ENCODE assay signal across 9 mouse cellular contexts in genomic region chr2:155668461-155668860, GRCm38 (mm10). TPM values are rescaled to one million over a fixed set of nuclear protein-coding genes. Genes with fewer than 3 reads are reported as not detected.
DNase-seq lines count a peak whose midpoint lies in the region; ATAC-seq and TF ChIP-seq lines count a peak whose summit lies in the region.
"Had no signal": no experiment of that assay in that cellular context is flagged by ENCODE, and none has a peak within 500 bp of the region (broad histone marks: within the 10 kb centered on the region; RNA-seq: fewer than 3 reads in every experiment).

No protein-coding gene starts in this region.

- no peak overlapping the region for H3K9ac ChIP-seq in heart, adult 2 months (ENCODE audit: low read depth, low read length)
- H3K9ac ChIP-seq in embryonic facial prominence, embryonic 11.5 days (replicated peaks; ENCODE audit: low read length) = no peak overlapping the region
- H3K9ac ChIP-seq: neural tube, embryonic 13.5 days had no signal

- no peak overlapping the region for H3K4me2 ChIP-seq in embryonic facial prominence, embryonic 11.5 days (ENCODE audit: low read depth, low read length)
- H3K4me2 ChIP-seq: neural tube, embryonic 13.5 days had no signal

- 87% methylated on average over 4 of the region's 4 CpGs for WGBS in heart, adult 2 months
- 91% methylated on average over 4 of the region's 4 CpGs for WGBS in thymus, adult 2 months
- 85% methylated on average over 4 of the region's 4 CpGs for WGBS in embryonic facial prominence, embryonic 11.5 days
- WGBS in small intestine, adult 2 months = 85% methylated on average over 4 of the region's 4 CpGs

- TF ChIP-seq EP300 in heart, adult 2 months (IDR thresholded peaks at IDR 0.05; ENCODE audit: insufficient read depth, low read depth, low read length) = no peak

- no peak for DNase-seq in heart, adult 2 months
- DNase-seq in heart, postnatal 25 days (ENCODE audit: low spot score) = no peak
- peak; percentile 60 for DNase-seq in thymus, adult 2 months
- no peak for DNase-seq in thymus, adult 18-20 months
- peak; percentile 54 for DNase-seq in embryonic facial prominence, embryonic 11.5 days (ENCODE audit: low spot score)
- DNase-seq in cerebellum, adult 11 months = no peak

- intact Hi-C loops in heart, adult 2 months (cut with DNase I) = no loop called here
- intact Hi-C loops in heart, postnatal 25 days (cut with DNase I) = no loop called here

- no peaks in the 10 kb centered on the region for H3K9me3 ChIP-seq in embryonic facial prominence, embryonic 11.5 days (replicated peaks; ENCODE audit: control insufficient read depth, low read length)
- H3K9me3 ChIP-seq: neural tube, embryonic 13.5 days had no signal

- H3K4me1 ChIP-seq in heart, adult 2 months (ENCODE audit: control insufficient read depth, insufficient read depth, low read length) = no peaks in the 10 kb centered on the region
- no peaks in the 10 kb centered on the region for H3K4me1 ChIP-seq in thymus, adult 2 months (replicated peaks; ENCODE audit: control insufficient read depth, insufficient read depth, low read length)
- H3K4me1 ChIP-seq in embryonic facial prominence, embryonic 11.5 days (ENCODE audit: control insufficient read depth, insufficient read depth, low read length) = no peaks in the 10 kb centered on the region
- H3K4me1 ChIP-seq in small intestine, adult 2 months (ENCODE audit: control insufficient read depth, insufficient read depth, insufficient read length, low read length) = no peaks in the 10 kb centered on the region

- no peak for TF ChIP-seq POLR2A in heart, adult 2 months (IDR thresholded peaks at IDR 0.05; ENCODE audit: insufficient read depth, low read depth, low read length)
- TF ChIP-seq POLR2A in thymus, adult 2 months (IDR thresholded peaks at IDR 0.05; ENCODE audit: control insufficient read depth, extremely low read depth, insufficient read depth, low read length, poor library complexity) = no peak
- no peak for TF ChIP-seq POLR2A in small intestine, adult 2 months (IDR thresholded peaks at IDR 0.05; ENCODE audit: low read depth, low read length)

- peak; percentile 66 for TF ChIP-seq CTCF in heart, adult 2 months (IDR thresholded peaks at IDR 0.05)
- TF ChIP-seq CTCF in thymus, adult 2 months (IDR thresholded peaks at IDR 0.05; ENCODE audit: borderline replicate concordance, control insufficient read depth, extremely low read depth, insufficient read depth, low read length, poor library complexity) = no peak
- 0 out of 2 replicates have a peak, but pooled peaks have one; percentile 9 for TF ChIP-seq CTCF in small intestine, adult 2 months (IDR thresholded peaks at IDR 0.05; ENCODE audit: extremely low read depth, insufficient read length, insufficient replicate concordance, low read depth, low read length)

- no peak overlapping the region for H3K4me3 ChIP-seq in heart, adult 2 months
- H3K4me3 ChIP-seq in thymus, adult 2 months (ENCODE audit: control insufficient read depth, insufficient read depth, low read length) = no peak overlapping the region
- no peak overlapping the region for H3K4me3 ChIP-seq in embryonic facial prominence, embryonic 11.5 days (ENCODE audit: low read depth, low read length)
- no peak overlapping the region for H3K4me3 ChIP-seq in small intestine, adult 2 months (ENCODE audit: low read depth, low read length)
- H3K4me3 ChIP-seq: neural tube, embryonic 13.5 days had no signal

- no peak overlapping the region for H3K27ac ChIP-seq in heart, adult 2 months
- no peak overlapping the region for H3K27ac ChIP-seq in thymus, adult 2 months (ENCODE audit: control insufficient read depth, insufficient read depth, low read length)
- H3K27ac ChIP-seq in embryonic facial prominence, embryonic 11.5 days (replicated peaks; ENCODE audit: low read depth, low read length) = no peak overlapping the region
- no peak overlapping the region for H3K27ac ChIP-seq in small intestine, adult 2 months (ENCODE audit: insufficient read depth, low read depth, low read length)
- H3K27ac ChIP-seq: neural tube, embryonic 13.5 days had no signal

- ATAC-seq in embryonic facial prominence, embryonic 11.5 days (replicated peaks; ENCODE audit: insufficient number of reproducible peaks, low FRiP score, low TSS enrichment, low read depth) = no peak
- ATAC-seq in activated CD4-positive, CD25-positive, alpha-beta regulatory T cell, adult 4 months = no peak

- peaks cover 3% of the 10 kb centered on the region; the same call in 1 of the 2 replicates for H3K36me3 ChIP-seq in heart, adult 2 months (ENCODE audit: control insufficient read depth, insufficient read depth, low read length)
- peaks cover 68% of the 10 kb centered on the region for H3K36me3 ChIP-seq in thymus, adult 2 months (ENCODE audit: control insufficient read depth, insufficient read depth, low read length)
- peaks cover 8% of the 10 kb centered on the region for H3K36me3 ChIP-seq in embryonic facial prominence, embryonic 11.5 days (replicated peaks; ENCODE audit: control insufficient read depth, insufficient read depth, low read depth, low read length)
- H3K36me3 ChIP-seq in small intestine, adult 2 months (ENCODE audit: control insufficient read depth, insufficient read depth, low read length) = peaks cover 62% of the 10 kb centered on the region

- no peaks in the 10 kb centered on the region for H3K27me3 ChIP-seq in heart, adult 2 months (ENCODE audit: control insufficient read depth, insufficient read depth, low read length)
- H3K27me3 ChIP-seq in thymus, adult 2 months (ENCODE audit: control insufficient read depth, insufficient read depth, low read length) = no peaks in the 10 kb centered on the region
- H3K27me3 ChIP-seq in embryonic facial prominence, embryonic 11.5 days (ENCODE audit: control insufficient read depth, insufficient read depth, low read length) = no peaks in the 10 kb centered on the region
- H3K27me3 ChIP-seq in small intestine, adult 2 months (ENCODE audit: control insufficient read depth, insufficient read depth, low read length) = no peaks in the 10 kb centered on the region
- H3K27me3 ChIP-seq: neural tube, embryonic 13.5 days had no signal

- H3K79me2 ChIP-seq in heart, adult 2 months (replicated peaks; ENCODE audit: control insufficient read depth, insufficient read depth, low read length) = no peaks in the 10 kb centered on the region

RNA-seq across cellular contexts. Expression of gene Trpc4ap, which starts 23.7 kb away (rescaled TPM):
- 10 to 100 TPM; 77.0 to 84.9 TPM for total RNA-seq in heart, adult 2 months (2021)
- 95.6 and 114 TPM in 2 replicates for polyA plus RNA-seq in heart, adult 2 months (2012; rRNA removed)
- total RNA-seq in heart, postnatal 25 days (2021) = 10 to 100 TPM; 82.1 to 82.5 TPM
- polyA plus RNA-seq in thymus, adult 2 months (2012; rRNA removed) = 489 and 518 TPM in 2 replicates
- polyA plus RNA-seq in embryonic facial prominence, embryonic 11.5 days (2014; fragmentation: Nextera tagmentation; extraction: Ambion mirVana) = 143 and 148 TPM in 2 replicates
- 66.5 and 133 TPM in 2 replicates for polyA plus RNA-seq in small intestine, adult 2 months (2012; rRNA removed)
- 10 to 100 TPM; 55.4 to 66.2 TPM for polyA plus RNA-seq in activated CD4-positive, CD25-positive, alpha-beta regulatory T cell, adult 4 months (2017; shearing (Covaris generic))

RNA-seq across cellular contexts. Expression of gene Myh7b, which starts 57.4 kb away (rescaled TPM):
- 10 to 100 TPM; 28.6 to 43.2 TPM for total RNA-seq in heart, adult 2 months (2021)
- 38.2 and 41.6 TPM in 2 replicates for polyA plus RNA-seq in heart, adult 2 months (2012; rRNA removed)
- 10 to 100 TPM; 35.4 to 36.0 TPM for total RNA-seq in heart, postnatal 25 days (2021)
- 0.09 and 1.0 TPM in 2 replicates for polyA plus RNA-seq in thymus, adult 2 months (2012; rRNA removed)
- 0.34 and 0.45 TPM in 2 replicates for polyA plus RNA-seq in embryonic facial prominence, embryonic 11.5 days (2014; fragmentation: Nextera tagmentation; extraction: Ambion mirVana)
- polyA plus RNA-seq in small intestine, adult 2 months (2012; rRNA removed) = 0.47 and 0.51 TPM in 2 replicates
- not detected for polyA plus RNA-seq in activated CD4-positive, CD25-positive, alpha-beta regulatory T cell, adult 4 months (2017; shearing (Covaris generic))

Comparison
In these comparisons a context has a peak if more than half of its experiments do, and no peak if none do; other contexts are left out.
1. DNase-seq: peak in thymus, adult 2 months (single experiment) and embryonic facial prominence, embryonic 11.5 days (single experiment); none in heart, adult 2 months (0 of 2), heart, postnatal 25 days (single experiment), thymus, adult 18-20 months (0 of 2) and cerebellum, adult 11 months (single experiment).
2. RNA of gene Myh7b, which starts 57.4 kb away (polyA plus RNA-seq): 38.2 to 41.6 TPM in heart, adult 2 months; 0.09 to 1.0 TPM in thymus, adult 2 months, 0.47 to 0.51 TPM in small intestine, adult 2 months, 0.34 to 0.45 TPM in embryonic facial prominence, embryonic 11.5 days and not detected in activated CD4-positive, CD25-positive, alpha-beta regulatory T cell, adult 4 months; every median in the first group is over 10 times any median in the second.